Mouse (Mus musculus) c-Kit-positive CD71-positive TER-119-negative erythroid progenitor cells, embryonic 14.5 days (primary cell): ENCODE measurements around the gene Tspan4.
"Not testable (repeated sequence)": the region's sequence is repeated elsewhere in the genome, so short reads cannot be mapped to it uniquely, and the experiment has no call there.

Experiments used
- DNase-seq: peaks from one replicate; pipeline ENCODE4 v3.0.0-alpha.2; 2013; ENCODE audit warnings: low read depth

Tspan4 gene

GRCm38 (mm10) chr7:141439140-141439679 lies 35.8 kb upstream of the Tspan4 start:
- DNase-seq: no peak

- no peak for DNase-seq
Observed at GRCm38 (mm10) chr7:141439811-141440210, 35.2 kb upstream of the Tspan4 start.

- DNase-seq: no peak
Observed at GRCm38 (mm10) chr7:141440613-141441012, 34.4 kb upstream of the Tspan4 start.

DNA sequence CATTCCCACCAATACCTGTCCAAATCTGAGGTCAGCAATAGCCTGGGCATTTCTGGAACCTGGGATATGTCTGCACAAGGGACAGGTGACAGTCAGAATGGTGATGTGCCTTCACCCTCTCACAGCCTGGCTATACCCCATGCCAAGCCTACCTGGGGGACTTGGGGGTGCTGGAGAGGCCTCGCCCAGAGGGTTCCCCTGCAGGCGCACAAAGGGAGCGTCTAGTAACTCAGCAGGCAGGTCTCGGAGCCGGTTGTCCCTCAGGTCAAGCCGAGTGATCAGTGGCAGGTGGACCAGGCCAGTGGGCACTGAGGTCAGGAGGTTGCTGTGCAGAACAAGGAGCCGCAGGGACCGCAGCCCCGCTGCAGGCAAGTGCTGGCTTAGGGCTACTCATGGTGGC lies 33.6 kb upstream of the Tspan4 start:
- no peak for DNase-seq

- DNase-seq: no peak
Observed at GRCm38 (mm10) chr7:141442199-141442598, 32.8 kb upstream of the Tspan4 start.

- peak; percentile 66 for DNase-seq
Observed at GRCm38 (mm10) chr7:141443081-141443821, 31.8 kb upstream of the Tspan4 start.

GRCm38 (mm10) chr7:141443828-141444237 lies 31.2 kb upstream of the Tspan4 start, which contains the start of gene Pidd1:
Pidd1 (minus strand) TSS chr7:141444025.
- peak; percentile 77 for DNase-seq

- DNase-seq: not testable (repeated sequence)
Observed at GRCm38 (mm10) chr7:141446374-141446773, 28.7 kb upstream of the Tspan4 start.

DNA sequence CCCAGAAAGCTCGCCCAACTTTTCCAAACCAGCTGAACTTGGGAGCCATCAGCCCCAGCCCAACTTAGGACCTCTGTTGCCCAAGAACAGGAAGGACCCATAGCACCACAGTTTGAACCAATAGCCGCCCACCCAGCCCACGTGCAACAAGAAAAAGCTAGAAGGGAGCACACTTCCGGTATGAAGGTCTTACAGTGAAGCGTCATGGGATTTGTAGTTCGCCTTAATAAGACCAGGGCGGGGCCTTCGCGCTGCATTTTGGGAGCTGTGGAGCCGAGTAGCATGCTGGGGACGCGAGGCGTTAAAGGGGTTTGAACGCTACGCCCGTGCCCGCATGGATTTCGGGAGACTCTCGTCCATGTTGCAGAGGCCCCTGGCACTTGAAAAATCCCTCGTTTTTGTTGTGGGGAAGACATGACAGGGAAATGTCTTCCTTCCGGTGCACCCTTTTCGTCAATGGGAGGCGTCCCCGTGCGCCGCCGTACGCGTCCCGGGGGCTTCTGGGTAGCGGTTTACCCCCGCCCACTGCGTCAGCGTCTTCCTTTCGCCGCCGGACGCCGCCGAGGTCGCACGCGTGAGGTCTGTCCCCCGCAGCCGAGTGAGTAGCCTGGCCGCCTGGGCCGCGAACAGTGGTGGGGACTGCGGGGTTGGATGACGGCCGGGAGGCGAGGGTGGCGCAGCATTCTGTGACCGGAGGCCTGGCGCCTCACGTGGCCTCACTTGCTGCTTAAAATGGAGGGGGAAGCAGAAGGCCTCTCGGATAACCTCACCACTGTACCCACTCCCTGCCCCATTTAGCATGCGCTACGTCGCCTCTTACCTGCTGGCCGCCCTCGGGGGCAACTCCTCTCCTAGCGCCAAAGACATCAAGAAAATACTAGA lies 27.7 kb upstream of the Tspan4 start, which contains the start of gene Rplp2:
Rplp2 (plus strand) TSS at position 261 of the 882 bp plus-strand sequence.
- peak; percentile 87 for DNase-seq

DNA sequence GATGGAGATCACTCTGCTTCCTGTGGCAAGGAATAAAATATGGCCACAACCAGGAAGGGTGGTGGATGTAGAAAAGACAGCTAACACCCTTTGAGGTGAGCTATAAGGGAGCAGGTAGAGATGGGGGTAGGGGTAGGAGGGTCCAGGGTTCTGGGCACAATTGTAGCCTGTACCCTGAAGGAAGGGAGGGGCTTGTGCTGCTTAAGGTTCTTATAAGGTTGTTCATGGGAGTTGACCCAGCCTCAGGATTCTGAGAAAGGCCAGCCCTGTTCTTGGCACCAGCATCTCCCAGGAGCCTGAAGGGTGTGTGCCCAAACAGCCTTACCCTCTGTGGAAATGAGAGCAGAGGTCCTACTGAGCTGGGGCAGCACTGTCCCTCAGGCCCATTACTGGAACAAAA lies 23.1 kb upstream of the Tspan4 start:
- DNase-seq: no peak

DNA sequence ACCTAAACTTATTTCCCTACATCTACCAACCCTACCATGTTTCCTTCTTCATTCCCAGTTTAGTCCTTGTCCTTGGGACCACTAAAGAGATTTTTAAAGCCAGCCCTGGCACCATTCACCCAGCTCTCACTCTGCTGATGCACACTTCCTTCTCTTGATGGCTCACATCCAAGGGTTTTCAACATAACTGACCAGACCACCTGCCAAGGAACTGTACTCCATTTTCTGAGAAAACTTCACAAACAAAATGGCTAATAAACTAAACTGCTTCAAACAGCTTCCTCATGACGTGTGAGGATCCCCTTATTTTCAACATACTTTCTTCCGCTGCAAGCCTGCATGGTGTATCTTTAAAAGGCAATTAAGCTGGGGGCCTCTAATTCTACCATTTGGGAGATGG lies 21.4 kb upstream of the Tspan4 start:
- no peak for DNase-seq

GRCm38 (mm10) chr7:141454967-141455551 lies 20.0 kb upstream of the Tspan4 start, which contains the start of gene Pnpla2:
Pnpla2 (plus strand) TSS chr7:141455198.
- DNase-seq: peak; percentile 90

- DNase-seq: no peak
Observed at GRCm38 (mm10) chr7:141455610-141456314, 19.3 kb upstream of the Tspan4 start.

DNA sequence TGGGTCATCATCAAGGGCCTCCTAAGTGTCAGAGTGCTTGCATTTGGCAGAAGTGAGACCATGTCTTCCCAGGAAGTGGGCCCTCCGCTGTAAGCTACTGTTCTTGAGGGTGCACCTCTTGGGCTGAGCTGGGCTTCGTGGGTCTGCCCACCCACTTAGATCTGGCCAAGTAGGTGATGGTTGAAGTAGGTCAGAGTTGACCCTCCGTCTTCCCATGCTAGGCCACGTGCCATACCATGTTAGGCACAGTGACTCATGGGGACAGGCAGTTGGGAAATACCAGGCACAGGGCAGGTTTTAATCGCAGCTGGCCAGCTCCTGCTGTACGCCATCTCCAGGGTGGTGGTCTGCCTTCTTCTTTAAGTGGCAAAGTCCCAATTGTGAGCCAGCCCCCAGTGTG lies 18.3 kb upstream of the Tspan4 start:
- DNase-seq: no peak

- DNase-seq: no peak
Observed at GRCm38 (mm10) chr7:141457236-141457635, 17.8 kb upstream of the Tspan4 start.

- no peak for DNase-seq
Observed at GRCm38 (mm10) chr7:141457986-141458660, 16.9 kb upstream of the Tspan4 start.

DNA sequence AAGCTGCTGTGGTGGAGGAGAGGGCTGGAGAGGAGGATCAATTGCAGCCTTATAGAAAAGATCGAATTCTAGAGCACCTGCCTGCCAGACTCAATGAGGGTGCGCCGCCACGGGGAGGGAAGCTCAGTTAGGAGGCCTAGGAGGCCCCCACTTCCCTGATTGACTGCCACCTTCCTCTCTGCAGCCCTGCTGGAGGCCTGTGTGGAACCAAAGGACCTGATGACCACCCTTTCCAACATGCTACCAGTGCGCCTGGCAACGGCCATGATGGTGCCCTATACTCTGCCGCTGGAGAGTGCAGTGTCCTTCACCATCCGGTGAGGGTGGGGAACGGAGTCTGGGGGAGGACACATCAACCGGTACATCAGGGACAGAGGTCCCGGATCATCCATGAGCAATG lies 16.4 kb upstream of the Tspan4 start:
- DNase-seq: no peak

DNA sequence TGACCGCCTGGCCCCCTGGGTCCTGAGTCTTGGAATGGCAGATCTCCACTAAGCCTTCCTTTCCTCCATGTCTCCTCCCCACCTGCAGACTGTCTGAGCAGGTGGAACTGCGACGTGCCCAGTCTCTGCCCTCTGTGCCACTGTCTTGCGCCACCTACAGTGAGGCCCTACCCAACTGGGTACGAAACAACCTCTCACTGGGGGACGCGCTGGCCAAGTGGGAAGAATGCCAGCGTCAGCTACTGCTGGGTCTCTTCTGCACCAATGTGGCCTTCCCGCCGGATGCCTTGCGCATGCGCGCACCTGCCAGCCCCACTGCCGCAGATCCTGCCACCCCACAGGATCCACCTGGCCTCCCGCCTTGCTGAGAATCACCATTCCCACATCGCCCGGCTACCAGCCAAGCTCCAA lies 15.7 kb upstream of the Tspan4 start:
- no peak for DNase-seq

DNA sequence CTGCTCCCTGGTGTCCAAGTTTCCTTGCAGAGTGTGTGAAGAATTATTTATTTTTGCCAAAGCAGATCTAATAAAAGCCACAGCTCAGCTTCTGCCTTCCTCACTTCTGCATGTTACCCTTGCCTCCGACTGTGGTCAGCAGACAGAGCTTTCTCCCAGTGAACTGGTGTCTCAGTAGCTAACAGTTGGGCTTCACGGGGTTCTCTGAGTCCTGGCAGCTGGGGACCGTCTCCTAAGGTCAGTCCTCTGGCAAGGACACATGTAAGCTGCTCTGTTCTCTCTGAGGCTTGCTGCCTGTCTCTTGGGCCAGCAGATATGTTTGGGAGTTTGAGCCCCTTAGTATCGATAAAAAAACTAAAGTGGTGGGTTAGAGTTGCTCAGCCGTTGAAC lies 15.0 kb upstream of the Tspan4 start:
- no peak for DNase-seq

DNA sequence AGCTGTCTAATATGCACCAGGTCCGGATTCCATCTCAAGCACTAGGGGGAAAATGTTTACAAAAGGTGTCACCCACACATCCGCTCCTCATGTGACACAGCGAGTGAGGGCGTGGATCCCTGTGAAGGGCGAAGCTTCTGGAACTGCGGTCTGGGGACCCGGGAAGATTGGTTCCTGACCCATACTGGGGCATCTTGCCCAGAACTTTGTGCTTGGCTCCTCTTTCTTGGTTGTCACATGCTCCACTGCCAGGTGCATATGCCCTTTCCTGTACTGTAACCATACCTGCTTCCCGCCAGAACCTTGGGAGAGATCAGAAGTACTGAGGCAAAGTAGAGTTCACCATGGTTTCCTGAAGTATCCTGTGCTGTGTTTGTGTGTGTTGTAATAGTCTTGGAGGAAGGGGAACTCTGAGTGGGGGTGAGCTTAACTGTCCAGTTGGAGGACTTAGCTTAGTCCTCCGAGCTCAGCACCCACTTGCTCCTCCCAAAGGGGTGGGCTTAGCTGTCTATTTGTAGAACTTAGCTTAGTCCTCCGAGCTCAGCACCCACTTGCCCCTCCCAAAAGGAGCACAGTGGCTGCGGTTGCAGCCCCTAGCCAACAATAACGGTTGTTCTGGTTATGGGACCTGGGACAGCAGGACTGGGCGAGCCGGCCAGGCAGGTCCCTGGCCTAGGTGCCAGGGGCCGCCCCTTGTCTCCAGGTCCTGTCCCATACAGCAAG lies 14.5 kb upstream of the Tspan4 start, which contains the start of gene Cracr2b:
Cracr2b (plus strand) TSS at position 704 of the 723 bp plus-strand sequence.
- DNase-seq: no peak
